Mouse (Mus musculus): ENCODE measurements around the gene Chmp4b. TPM values are rescaled to one million over a fixed set of nuclear protein-coding genes. Genes with fewer than 3 reads are reported as not detected.

Chmp4b gene
- polyA plus RNA-seq, 1 experiment from 2014 or later, result 13.3 TPM

- Histone ChIP-seq H3K4me1 (replicated peaks; ENCODE audit: control insufficient read depth, insufficient read depth, low read length) (no peaks in the 10 kb centered on the region; the same call in 1 of the 2 replicates), H3K4me3 (ENCODE audit: low read depth, low read length) (no peak overlapping the region), H3K9me3 (ENCODE audit: control insufficient read depth, low read length) (no peaks in the 10 kb centered on the region), H3K27me3 (ENCODE audit: control insufficient read depth, insufficient read depth, low read length) (no peaks in the 10 kb centered on the region), H3K4me2 (ENCODE audit: low read depth, low read length, severe bottlenecking) (no peak overlapping the region), H3K27ac (ENCODE audit: low read depth, low read length) (no peak overlapping the region), H3K9ac (ENCODE audit: low read length) (no peak overlapping the region), H3K36me3 (ENCODE audit: control insufficient read depth, insufficient read depth, low read length) (no peaks in the 10 kb centered on the region; the same call in 1 of the 2 replicates)
- 92% methylated on average over 7 of the region's 7 CpGs for WGBS
- DNase-seq (ENCODE audit: low spot score), result no peak
- no peak for ATAC-seq (replicated peaks; ENCODE audit: low FRiP score)
Measured at GRCm38 (mm10) chr2:154668680-154669079, 17.2 kb downstream of the Chmp4b start.

GRCm38 (mm10) chr2:154670106-154670505, 18.6 kb downstream of the Chmp4b start:
- H3K27ac ChIP-seq (ENCODE audit: low read depth, low read length), result no peak overlapping the region
- no peak for ATAC-seq (replicated peaks; ENCODE audit: low FRiP score)

GRCm38 (mm10) chr2:154670741-154671140, 19.2 kb downstream of the Chmp4b start:
- WGBS, result 90% methylated on average over 4 of the region's 4 CpGs

More at GRCm38 (mm10) chr2:154670106-154670505, 18.6 kb downstream of the Chmp4b start:
- H3K27me3 ChIP-seq (ENCODE audit: control insufficient read depth, insufficient read depth, low read length), result no peaks in the 10 kb centered on the region
- H3K9ac ChIP-seq (ENCODE audit: low read length), result no peak overlapping the region
- no peaks in the 10 kb centered on the region; the same call in 1 of the 2 replicates for H3K36me3 ChIP-seq (ENCODE audit: control insufficient read depth, insufficient read depth, low read length)
- no peaks in the 10 kb centered on the region for H3K9me3 ChIP-seq (ENCODE audit: control insufficient read depth, low read length)
- no peaks in the 10 kb centered on the region; the same call in 1 of the 2 replicates for H3K4me1 ChIP-seq (replicated peaks; ENCODE audit: control insufficient read depth, insufficient read depth, low read length)
- H3K4me3 ChIP-seq (ENCODE audit: low read depth, low read length), result no peak overlapping the region
- H3K4me2 ChIP-seq (ENCODE audit: low read depth, low read length, severe bottlenecking), result no peak overlapping the region
- 86% methylated on average over 4 of the region's 4 CpGs for WGBS
- no peak for DNase-seq (ENCODE audit: low spot score)

GRCm38 (mm10) chr2:154674008-154674407, 22.5 kb downstream of the Chmp4b start:
- ATAC-seq (replicated peaks; ENCODE audit: low FRiP score) (no peak), DNase-seq (ENCODE audit: low spot score) (no peak)
- H3K9ac ChIP-seq (ENCODE audit: low read length), result no peak overlapping the region
- H3K9me3 ChIP-seq (ENCODE audit: control insufficient read depth, low read length), result no peaks in the 10 kb centered on the region
- no peak overlapping the region for H3K27ac ChIP-seq (ENCODE audit: low read depth, low read length)
- no peak overlapping the region for H3K4me2 ChIP-seq (ENCODE audit: low read depth, low read length, severe bottlenecking)
- 73% methylated on average over 4 of the region's 4 CpGs for WGBS
- no peaks in the 10 kb centered on the region for H3K27me3 ChIP-seq (ENCODE audit: control insufficient read depth, insufficient read depth, low read length)
- H3K36me3 ChIP-seq (ENCODE audit: control insufficient read depth, insufficient read depth, low read length), result no peaks in the 10 kb centered on the region; the same call in 1 of the 2 replicates
- H3K4me3 ChIP-seq (ENCODE audit: low read depth, low read length), result no peak overlapping the region
- peaks cover 10% of the 10 kb centered on the region; the same call in 1 of the 2 replicates for H3K4me1 ChIP-seq (replicated peaks; ENCODE audit: control insufficient read depth, insufficient read depth, low read length)

More at GRCm38 (mm10) chr2:154670741-154671140, 19.2 kb downstream of the Chmp4b start:
- no peaks in the 10 kb centered on the region for H3K9me3 ChIP-seq (ENCODE audit: control insufficient read depth, low read length)
- no peaks in the 10 kb centered on the region; the same call in 1 of the 2 replicates for H3K4me1 ChIP-seq (replicated peaks; ENCODE audit: control insufficient read depth, insufficient read depth, low read length)
- H3K27ac ChIP-seq (ENCODE audit: low read depth, low read length), result no peak overlapping the region
- DNase-seq (ENCODE audit: low spot score) (no peak), ATAC-seq (replicated peaks; ENCODE audit: low FRiP score) (no peak)
- no peak overlapping the region for H3K4me3 ChIP-seq (ENCODE audit: low read depth, low read length)
- no peaks in the 10 kb centered on the region for H3K27me3 ChIP-seq (ENCODE audit: control insufficient read depth, insufficient read depth, low read length)
- no peaks in the 10 kb centered on the region; the same call in 1 of the 2 replicates for H3K36me3 ChIP-seq (ENCODE audit: control insufficient read depth, insufficient read depth, low read length)
- H3K4me2 ChIP-seq (ENCODE audit: low read depth, low read length, severe bottlenecking), result no peak overlapping the region
- no peak overlapping the region for H3K9ac ChIP-seq (ENCODE audit: low read length)

GRCm38 (mm10) chr2:154676653-154677609, 25.4 kb downstream of the Chmp4b start:
- DNase-seq (ENCODE audit: low spot score), result peak; percentile 59
- WGBS, result 58% methylated on average over 19 of the region's 19 CpGs
- 0 out of 2 replicates have a peak overlapping the region, but pooled peaks have one; percentile 5 for H3K4me3 ChIP-seq (ENCODE audit: low read depth, low read length)

GRCm38 (mm10) chr2:154677651-154678139, 26.2 kb downstream of the Chmp4b start:
- Histone ChIP-seq H3K4me1 (replicated peaks; ENCODE audit: control insufficient read depth, insufficient read depth, low read length) (peaks cover 15% of the 10 kb centered on the region; the same call in 1 of the 2 replicates), H3K27me3 (ENCODE audit: control insufficient read depth, insufficient read depth, low read length) (no peaks in the 10 kb centered on the region), H3K9ac (ENCODE audit: low read length) (peak overlapping the region; percentile 44; the same call in 1 of the 2 replicates), H3K27ac (ENCODE audit: low read depth, low read length) (peak overlapping the region; percentile 88), H3K36me3 (ENCODE audit: control insufficient read depth, insufficient read depth, low read length) (no peaks in the 10 kb centered on the region; the same call in 1 of the 2 replicates), H3K4me2 (ENCODE audit: low read depth, low read length, severe bottlenecking) (peak overlapping the region; percentile 42), H3K4me3 (ENCODE audit: low read depth, low read length) (peak overlapping the region; percentile 10; the same call in 1 of the 2 replicates), H3K9me3 (ENCODE audit: control insufficient read depth, low read length) (no peaks in the 10 kb centered on the region)
- DNase-seq (ENCODE audit: low spot score), result peak; percentile 84
- 11% methylated on average over 10 of the region's 10 CpGs for WGBS
- peak; percentile 78 for ATAC-seq (replicated peaks; ENCODE audit: low FRiP score)

More at GRCm38 (mm10) chr2:154676653-154677609, 25.4 kb downstream of the Chmp4b start:
- no peaks in the 10 kb centered on the region for H3K9me3 ChIP-seq (ENCODE audit: control insufficient read depth, low read length)
- H3K27ac ChIP-seq (ENCODE audit: low read depth, low read length), result peak overlapping the region; percentile 88
- no peaks in the 10 kb centered on the region; the same call in 1 of the 2 replicates for H3K36me3 ChIP-seq (ENCODE audit: control insufficient read depth, insufficient read depth, low read length)
- peaks cover 15% of the 10 kb centered on the region; the same call in 1 of the 2 replicates for H3K4me1 ChIP-seq (replicated peaks; ENCODE audit: control insufficient read depth, insufficient read depth, low read length)
- H3K27me3 ChIP-seq (ENCODE audit: control insufficient read depth, insufficient read depth, low read length), result no peaks in the 10 kb centered on the region
- peak overlapping the region; percentile 44; the same call in 1 of the 2 replicates for H3K9ac ChIP-seq (ENCODE audit: low read length)
- H3K4me2 ChIP-seq (ENCODE audit: low read depth, low read length, severe bottlenecking), result peak overlapping the region; percentile 42
- ATAC-seq (replicated peaks; ENCODE audit: low FRiP score), result peak; percentile 88

GRCm38 (mm10) chr2:154678995-154679394, 27.5 kb downstream of the Chmp4b start:
- WGBS, result 91% methylated on average over 3 of the region's 3 CpGs
- ATAC-seq (replicated peaks; ENCODE audit: low FRiP score) (no peak), DNase-seq (ENCODE audit: low spot score) (no peak)
- Histone ChIP-seq H3K36me3 (ENCODE audit: control insufficient read depth, insufficient read depth, low read length) (no peaks in the 10 kb centered on the region; the same call in 1 of the 2 replicates), H3K9me3 (ENCODE audit: control insufficient read depth, low read length) (no peaks in the 10 kb centered on the region), H3K27me3 (ENCODE audit: control insufficient read depth, insufficient read depth, low read length) (no peaks in the 10 kb centered on the region), H3K4me3 (ENCODE audit: low read depth, low read length) (no peak overlapping the region), H3K4me1 (replicated peaks; ENCODE audit: control insufficient read depth, insufficient read depth, low read length) (peaks cover 15% of the 10 kb centered on the region; the same call in 1 of the 2 replicates), H3K9ac (ENCODE audit: low read length) (no peak overlapping the region), H3K4me2 (ENCODE audit: low read depth, low read length, severe bottlenecking) (no peak overlapping the region), H3K27ac (ENCODE audit: low read depth, low read length) (no peak overlapping the region)

- Histone ChIP-seq H3K9me3 (ENCODE audit: control insufficient read depth, low read length) (no peaks in the 10 kb centered on the region), H3K9ac (ENCODE audit: low read length) (no peak overlapping the region), H3K4me1 (replicated peaks; ENCODE audit: control insufficient read depth, insufficient read depth, low read length) (peaks cover 15% of the 10 kb centered on the region; the same call in 1 of the 2 replicates), H3K27me3 (ENCODE audit: control insufficient read depth, insufficient read depth, low read length) (no peaks in the 10 kb centered on the region), H3K4me2 (ENCODE audit: low read depth, low read length, severe bottlenecking) (no peak overlapping the region), H3K4me3 (ENCODE audit: low read depth, low read length) (no peak overlapping the region), H3K27ac (ENCODE audit: low read depth, low read length) (no peak overlapping the region), H3K36me3 (ENCODE audit: control insufficient read depth, insufficient read depth, low read length) (no peaks in the 10 kb centered on the region; the same call in 1 of the 2 replicates)
- ATAC-seq (replicated peaks; ENCODE audit: low FRiP score), result no peak
- 91% methylated on average over 2 of the region's 2 CpGs for WGBS
- DNase-seq (ENCODE audit: low spot score), result no peak
Measured at GRCm38 (mm10) chr2:154680337-154680736, 28.8 kb downstream of the Chmp4b start.
